Mouse (Mus musculus) hindbrain, embryonic 14.5 days (tissue): ENCODE data around the gene Qrfpr. TPM values are rescaled to one million over a fixed set of nuclear protein-coding genes. Genes with fewer than 3 reads are reported as not detected.

ENCODE experiments used
- ATAC-seq: fragments of 200-750 bp; cut with Nextera tagmentation; 2 replicates; pipeline ENCODE4 v1.8.0; 2017; ENCODE audit warnings: moderate number of reproducible peaks, mild to moderate bottlenecking, moderate TSS enrichment, moderate library complexity; ENCODE audit not compliant: low FRiP score
- DNase-seq: peaks from one replicate; pipeline ENCODE4 v3.0.0-alpha.2; 2015; ENCODE audit warnings: low spot score
- H3K27ac ChIP-seq: fragments of 300-500 bp; sonication (generic); 2 replicates; pipeline ENCODE4 v1.5.1; 2014; ENCODE audit warnings: mild to moderate bottlenecking, moderate library complexity
- H3K27me3 ChIP-seq: fragments of 300-500 bp; sonication (generic); 2 replicates; pipeline ENCODE4 v1.6.1; 2014; ENCODE audit warnings: mild to moderate bottlenecking, low read length, mixed read lengths; ENCODE audit not compliant: control insufficient read depth, insufficient read depth
- H3K36me3 ChIP-seq: fragments of 300-500 bp; sonication (generic); replicated peaks from 2 replicates; pipeline ENCODE4 v1.6.1; 2014; ENCODE audit not compliant: control insufficient read depth, insufficient read depth
- H3K4me1 ChIP-seq: fragments of 300-500 bp; sonication (generic); replicated peaks from 2 replicates; pipeline ENCODE4 v1.6.1; 2014; ENCODE audit warnings: antibody characterized with exemption, low read length, mixed read lengths; ENCODE audit not compliant: control insufficient read depth, insufficient read depth
- H3K4me2 ChIP-seq: fragments of 300-500 bp; sonication (generic); replicated peaks from 2 replicates; pipeline ENCODE4 v1.6.1; 2014; ENCODE audit warnings: mild to moderate bottlenecking, moderate library complexity
- H3K4me3 ChIP-seq: fragments of 300-500 bp; sonication (generic); replicated peaks from 2 replicates; pipeline ENCODE4 v1.5.1; 2014; ENCODE audit warnings: mild to moderate bottlenecking, low read length
- H3K9ac ChIP-seq: fragments of 300-500 bp; sonication (generic); 2 replicates; pipeline ENCODE4 v1.6.1; 2014
- H3K9me3 ChIP-seq: fragments of 300-500 bp; sonication (generic); 2 replicates; pipeline ENCODE4 v1.6.1; 2016; ENCODE audit warnings: low read length; ENCODE audit not compliant: control insufficient read depth
- WGBS: fragments of 180-500 bp; shearing (Covaris S2); extraction: QIAGEN DNeasy Blood & Tissue Kit; methylation state at CpG from one replicate; pipeline ENCODE4 v1.1.7; 2014; 5-methylcytosine and 5-hydroxymethylcytosine counted together
- polyA plus RNA-seq: library from polyadenylated mRNA; unstranded; fragments of >200 nt; fragmentation: Nextera tagmentation; extraction: Ambion mirVana; gene quantifications from 2 replicates; pipeline ENCODE4 v1.2.1, GENCODE M21; 2014

The Qrfpr gene
- 1.6 and 1.8 TPM in 2 replicates for polyA plus RNA-seq

GRCm38 (mm10) chr3:36221743-36222682 lies at the start of gene Qrfpr:
TSS of gene Qrfpr (minus strand) at chr3:36222313.
- H3K4me3 ChIP-seq = peak within 1 kb of the TSS; percentile 29
- ATAC-seq = peak; percentile 60; the same call in 1 of the 2 replicates
- no peaks in the 10 kb centered on the region for H3K36me3 ChIP-seq
- no peak within 1 kb of the TSS for H3K27ac ChIP-seq
- 0 out of 2 replicates have a peak within 1 kb of the TSS, but pooled peaks have one; percentile 31 for H3K9ac ChIP-seq
- 9% methylated on average over 39 of the region's 39 CpGs for WGBS
- 0 out of 2 replicates have a peak, but pooled peaks cover 7% of the 10 kb centered on the region for H3K4me1 ChIP-seq
- peak within 1 kb of the TSS; percentile 57 for H3K4me2 ChIP-seq
- H3K9me3 ChIP-seq = no peaks in the 10 kb centered on the region
- no peak for DNase-seq
- H3K27me3 ChIP-seq = peaks cover 31% of the 10 kb centered on the region

GRCm38 (mm10) chr3:36263873-36264272 lies 41.8 kb upstream of the Qrfpr start:
- no peaks in the 10 kb centered on the region for H3K27me3 ChIP-seq
- 76% methylated on average over 11 of the region's 11 CpGs for WGBS
- no peak overlapping the region for H3K27ac ChIP-seq
- H3K9me3 ChIP-seq = no peaks in the 10 kb centered on the region
- DNase-seq = no peak
- no peak overlapping the region for H3K4me2 ChIP-seq
- peaks cover 6% of the 10 kb centered on the region; the same call in 1 of the 2 replicates for H3K4me1 ChIP-seq
- no peak overlapping the region for H3K9ac ChIP-seq
- ATAC-seq = no peak
- H3K36me3 ChIP-seq = no peaks in the 10 kb centered on the region
- H3K4me3 ChIP-seq = no peak overlapping the region

- Histone ChIP-seq H3K9ac (no peak overlapping the region), H3K4me3 (no peak overlapping the region), H3K4me1 (peaks cover 6% of the 10 kb centered on the region; the same call in 1 of the 2 replicates), H3K36me3 (no peaks in the 10 kb centered on the region), H3K27me3 (no peaks in the 10 kb centered on the region), H3K9me3 (no peaks in the 10 kb centered on the region), H3K27ac (no peak overlapping the region), H3K4me2 (no peak overlapping the region)
- DNase-seq (no peak), ATAC-seq (peak; percentile 65; the same call in 1 of the 2 replicates)
- WGBS = 46% methylated on average over 4 of the region's 4 CpGs
These were observed 41.2 kb upstream of the Qrfpr start for GRCm38 (mm10) chr3:36263265-36263664.

DNA sequence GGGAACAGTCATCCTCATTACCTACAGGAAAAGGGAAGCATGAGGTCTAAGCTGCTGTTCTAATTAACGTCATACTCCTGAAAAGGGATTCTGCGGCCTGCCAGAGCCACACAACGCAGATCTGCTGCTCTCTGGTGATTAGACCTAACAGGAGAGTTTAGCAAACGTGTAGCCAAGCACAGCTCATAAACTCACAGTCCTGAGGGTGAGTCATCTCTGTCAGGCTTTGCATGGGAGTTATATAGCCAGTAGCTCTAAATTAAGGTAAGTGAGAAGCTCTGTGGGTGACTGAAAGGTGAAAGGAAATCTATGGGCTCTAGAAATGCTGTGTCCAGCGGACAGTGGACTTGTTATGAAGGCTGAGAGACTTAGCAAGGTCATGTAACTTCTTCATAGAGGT lies 28.5 kb upstream of the Qrfpr start:
- no peak overlapping the region for H3K27ac ChIP-seq
- H3K9me3 ChIP-seq = no peaks in the 10 kb centered on the region
- no peak overlapping the region for H3K4me3 ChIP-seq
- no peak for DNase-seq
- no peaks in the 10 kb centered on the region for H3K27me3 ChIP-seq
- H3K9ac ChIP-seq = no peak overlapping the region
- H3K4me2 ChIP-seq = no peak overlapping the region
- WGBS = 62% methylated on average over 5 of the region's 5 CpGs
- ATAC-seq = no peak
- no peaks in the 10 kb centered on the region for H3K4me1 ChIP-seq
- no peaks in the 10 kb centered on the region for H3K36me3 ChIP-seq

DNA sequence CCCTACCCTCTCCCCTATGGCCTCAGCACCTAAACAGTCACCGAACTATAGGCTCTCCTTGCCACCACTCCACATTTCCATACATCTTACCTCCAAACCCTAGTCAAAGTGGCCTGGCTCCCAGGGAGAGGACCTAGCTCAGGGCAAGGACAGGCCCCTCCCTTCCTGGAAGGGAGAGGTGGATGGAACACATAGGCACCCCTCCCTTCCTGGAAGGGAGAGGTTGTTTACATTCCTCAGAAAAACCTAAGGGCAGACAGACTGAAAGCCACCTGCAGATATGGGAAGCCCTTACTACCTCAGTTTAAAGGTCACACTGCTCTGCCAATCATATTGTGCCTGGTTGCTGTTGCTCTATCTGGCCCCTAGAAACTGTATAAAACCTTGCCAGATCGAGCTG lies 26.3 kb upstream of the Qrfpr start:
- H3K9me3 ChIP-seq = no peaks in the 10 kb centered on the region
- H3K27me3 ChIP-seq = no peaks in the 10 kb centered on the region
- no peak overlapping the region for H3K4me2 ChIP-seq
- H3K9ac ChIP-seq = no peak overlapping the region
- DNase-seq = no peak
- 95% methylated on average over 2 of the region's 2 CpGs for WGBS
- no peak for ATAC-seq
- no peaks in the 10 kb centered on the region for H3K36me3 ChIP-seq
- H3K4me3 ChIP-seq = no peak overlapping the region
- no peaks in the 10 kb centered on the region for H3K4me1 ChIP-seq
- no peak overlapping the region for H3K27ac ChIP-seq

DNA sequence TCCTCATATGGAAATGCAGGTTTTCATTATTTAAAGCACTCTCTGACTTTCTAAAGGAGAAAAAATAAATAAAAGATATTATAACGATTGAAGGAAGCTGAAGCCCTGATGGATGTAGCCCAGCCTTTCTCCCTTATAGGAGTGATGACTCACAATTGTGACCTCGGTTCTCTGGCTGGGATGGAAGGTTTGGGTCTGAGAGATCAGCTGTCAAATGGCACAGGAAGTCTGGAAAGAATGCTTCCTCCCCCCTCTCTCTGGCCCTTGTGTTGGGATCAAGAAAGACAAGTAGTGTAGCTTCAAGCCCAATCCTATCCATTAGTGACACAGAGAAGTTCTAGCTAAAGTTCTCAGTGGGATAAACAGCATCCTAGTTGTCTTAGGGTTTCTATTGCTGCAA lies 7.8 kb upstream of the Qrfpr start:
- Histone ChIP-seq H3K27ac (no peak overlapping the region), H3K9ac (no peak overlapping the region), H3K36me3 (no peaks in the 10 kb centered on the region), H3K4me1 (no peaks in the 10 kb centered on the region), H3K9me3 (no peaks in the 10 kb centered on the region), H3K4me3 (no peak overlapping the region), H3K4me2 (no peak overlapping the region), H3K27me3 (no peaks in the 10 kb centered on the region)
- DNase-seq = no peak
- WGBS = 77% methylated on average over 2 of the region's 2 CpGs
- ATAC-seq = no peak

- H3K9me3 ChIP-seq = no peaks in the 10 kb centered on the region
- H3K9ac ChIP-seq = no peak overlapping the region
- H3K4me3 ChIP-seq = no peak overlapping the region
- 0 out of 2 replicates have a peak, but pooled peaks cover 2% of the 10 kb centered on the region for H3K4me1 ChIP-seq
- 81% methylated on average over 1 of the region's 1 CpGs for WGBS
- ATAC-seq (no peak), DNase-seq (no peak)
- no peak overlapping the region for H3K27ac ChIP-seq
- peaks cover 11% of the 10 kb centered on the region for H3K27me3 ChIP-seq
- no peaks in the 10 kb centered on the region for H3K36me3 ChIP-seq
- H3K4me2 ChIP-seq = no peak overlapping the region
These were observed 5.1 kb upstream of the Qrfpr start for GRCm38 (mm10) chr3:36227246-36227645.

DNA sequence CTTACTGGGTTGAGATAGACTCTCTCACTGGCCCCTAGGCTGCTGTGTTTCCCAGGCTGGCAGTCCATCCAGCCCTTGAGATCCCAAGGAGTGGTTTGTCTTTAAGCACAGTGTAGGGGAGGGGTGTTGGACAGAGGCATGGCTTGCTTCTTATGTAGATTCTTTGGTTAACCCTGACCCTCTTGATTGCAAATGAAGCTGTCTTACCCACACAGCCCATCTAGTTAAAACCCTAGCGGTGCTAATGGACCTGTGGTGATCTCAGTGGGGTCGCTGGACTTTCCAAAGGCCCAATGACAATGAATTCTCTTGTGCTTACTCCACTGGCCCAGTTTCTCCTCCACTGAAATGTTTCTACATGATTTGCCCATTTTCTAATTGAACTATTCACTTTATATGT lies 1.2 kb upstream of the Qrfpr start:
- H3K9me3 ChIP-seq = no peaks in the 10 kb centered on the region
- no peak overlapping the region for H3K9ac ChIP-seq
- DNase-seq = no peak
- no peak overlapping the region for H3K27ac ChIP-seq
- 8% methylated on average over 2 of the region's 2 CpGs for WGBS
- peaks cover 31% of the 10 kb centered on the region for H3K27me3 ChIP-seq
- H3K4me2 ChIP-seq = no peak overlapping the region
- no peaks in the 10 kb centered on the region for H3K36me3 ChIP-seq
- no peak overlapping the region for H3K4me3 ChIP-seq
- ATAC-seq = no peak
- 0 out of 2 replicates have a peak, but pooled peaks cover 7% of the 10 kb centered on the region for H3K4me1 ChIP-seq

DNA sequence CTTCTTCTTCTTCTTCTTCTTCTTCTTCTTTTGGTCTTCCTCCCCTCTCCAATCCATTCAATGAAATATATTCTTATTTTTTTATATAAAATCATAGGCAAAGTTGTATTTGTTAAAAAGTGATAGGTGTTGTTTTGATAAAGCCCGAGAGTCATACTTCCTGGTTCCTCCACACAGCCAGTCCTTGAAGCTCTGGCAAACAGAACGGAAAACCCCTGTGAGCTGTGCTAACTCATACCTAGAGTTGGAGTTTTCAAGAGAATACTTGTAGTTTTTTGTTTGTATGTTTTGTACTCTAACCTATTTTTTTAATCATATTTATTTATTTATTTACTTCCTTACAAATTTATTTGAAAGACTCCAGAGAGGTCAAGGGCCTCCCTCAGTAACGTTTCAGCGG lies 9.4 kb downstream of the Qrfpr start:
- ATAC-seq = no peak
- Histone ChIP-seq H3K27ac (no peak overlapping the region), H3K4me1 (no peaks in the 10 kb centered on the region), H3K4me3 (no peak overlapping the region), H3K9me3 (no peaks in the 10 kb centered on the region), H3K36me3 (no peaks in the 10 kb centered on the region), H3K4me2 (no peak overlapping the region), H3K27me3 (no peaks in the 10 kb centered on the region), H3K9ac (no peak overlapping the region)
- no peak for DNase-seq
- 86% methylated on average over 4 of the region's 4 CpGs for WGBS
